7 mouse cellular contexts compared by ENCODE assay signal in the genomic region with DNA sequence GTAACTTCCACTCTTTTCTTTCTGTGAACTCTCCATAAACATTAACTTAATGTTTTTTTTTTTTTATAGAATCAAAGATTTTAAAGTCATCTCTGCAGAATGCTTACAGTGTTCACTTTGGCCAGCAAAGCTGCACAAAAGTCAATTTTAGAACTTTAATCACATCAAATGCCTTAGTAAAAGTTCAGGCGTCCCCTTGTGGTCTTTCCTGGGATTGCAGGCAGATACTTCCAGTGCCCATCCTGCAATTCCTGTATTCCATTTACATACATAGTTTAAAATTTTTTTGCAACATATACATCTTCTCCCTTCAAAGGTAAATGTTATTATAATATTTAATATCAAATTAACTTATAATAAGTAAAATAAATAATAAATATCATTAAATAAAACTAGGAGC.
A peak's percentile ranks its signal among the peaks of the same experiment; 100 is the strongest.
DNase-seq lines count a peak whose midpoint lies in the region; ATAC-seq and TF ChIP-seq lines count a peak whose summit lies in the region.

No protein-coding gene starts in this region.

- no peak overlapping the region for H3K4me3 ChIP-seq in hindbrain, embryonic 14.5 days (replicated peaks; ENCODE audit: low read length)
- no peak overlapping the region for H3K4me3 ChIP-seq in hindbrain, embryonic 13.5 days
- H3K4me3 ChIP-seq in CH12.LX (replicated peaks in 1 of 3; ENCODE audit: low read depth in 2 of 3, low read length in 2 of 3, poor library complexity in 1 of 3): no peak overlapping the region

- in situ Hi-C loops in CH12.LX (cut with MboI; ENCODE audit: low pct_ligation_motif_present, low pct_unique_long_range_greater_than_20kb, low sequenced_read_pairs): loop anchor here (25.0 kb wide), 1 partner anchor 485 kb away; no protein-coding TSS in a partner anchor

- no peak for ATAC-seq in hindbrain, embryonic 14.5 days (ENCODE audit: low FRiP score)
- no peak for ATAC-seq in hindbrain, embryonic 13.5 days (ENCODE audit: low FRiP score)
- peak; percentile 60; the same call in 1 of the 2 replicates for ATAC-seq in common myeloid progenitor, adult 5-6 weeks (replicated peaks; ENCODE audit: low read depth, poor library complexity, severe bottlenecking)

- WGBS in hindbrain, embryonic 14.5 days: 0% methylated on average over 1 of the region's 1 CpGs
- WGBS in hindbrain, embryonic 13.5 days: 0% methylated on average over 1 of the region's 1 CpGs

- peak; percentile 78 to 98 for TF ChIP-seq CTCF in CH12.LX (conservative IDR thresholded peaks at IDR 0.05 in 1 of 2, IDR thresholded peaks at IDR 0.05 in 1 of 2; ENCODE audit: low read depth in 2 of 2, low read length in 2 of 2)

- no peak for TF ChIP-seq POLR2A in CH12.LX (IDR thresholded peaks at IDR 0.05; ENCODE audit: low read depth, low read length)

- no peak overlapping the region for H3K27ac ChIP-seq in hindbrain, embryonic 14.5 days
- H3K27ac ChIP-seq in hindbrain, embryonic 13.5 days: no peak overlapping the region
- H3K27ac ChIP-seq in CH12.LX (ENCODE audit: insufficient read depth, low read depth): no peak overlapping the region

- no peak overlapping the region for H3K9ac ChIP-seq in hindbrain, embryonic 14.5 days
- H3K9ac ChIP-seq in hindbrain, embryonic 13.5 days: no peak overlapping the region
- no peak overlapping the region for H3K9ac ChIP-seq in CH12.LX (ENCODE audit: insufficient read depth, low read depth)

- dilution Hi-C loops in CH12.LX (cut with MboI; ENCODE audit: extremely low pct_ligation_motif_present, extremely low pct_unique_long_range_greater_than_20kb, low sequenced_read_pairs): no loop called here

- H3K36me3 ChIP-seq in hindbrain, embryonic 14.5 days (replicated peaks; ENCODE audit: control insufficient read depth, insufficient read depth): no peaks in the 10 kb centered on the region
- no peaks in the 10 kb centered on the region for H3K36me3 ChIP-seq in hindbrain, embryonic 13.5 days
- no peaks in the 10 kb centered on the region for H3K36me3 ChIP-seq in CH12.LX (replicated peaks in 1 of 2; ENCODE audit: control insufficient read depth in 1 of 2, insufficient read depth in 1 of 2, low read length in 1 of 2)

- H3K4me1 ChIP-seq in hindbrain, embryonic 14.5 days (replicated peaks; ENCODE audit: control insufficient read depth, insufficient read depth, low read length): no peaks in the 10 kb centered on the region
- H3K4me1 ChIP-seq in hindbrain, embryonic 13.5 days (replicated peaks): no peaks in the 10 kb centered on the region
- peaks cover 0 to 4% of the 10 kb centered on the region in 2 experiments; a peak in 1 of 4 replicates for H3K4me1 ChIP-seq in CH12.LX (ENCODE audit: control insufficient read depth in 1 of 2, insufficient read depth in 2 of 2)

- peak; percentile 74 for DNase-seq in hindbrain, embryonic 14.5 days (ENCODE audit: low spot score)
- DNase-seq in 416B (ENCODE audit: low read depth) (peak; percentile 56), CH12.LX (ENCODE audit: extremely low read depth) (peak; percentile 34)
- peak; percentile 26 to 47 for DNase-seq in left cerebral cortex, postnatal 10 days (ENCODE audit: extremely low spot score in 1 of 2, low spot score in 2 of 2)
- peak; percentile 78 for DNase-seq in right cerebral cortex, postnatal 4 days

- no peak for TF ChIP-seq EP300 in CH12.LX (IDR thresholded peaks at IDR 0.05; ENCODE audit: low read length)

- no peak overlapping the region for H3K4me2 ChIP-seq in hindbrain, embryonic 14.5 days (replicated peaks)
- no peak overlapping the region for H3K4me2 ChIP-seq in hindbrain, embryonic 13.5 days
- H3K4me2 ChIP-seq in CH12.LX (ENCODE audit: insufficient read depth, low read depth, poor library complexity, severe bottlenecking): no peak overlapping the region

- H3K27me3 ChIP-seq in hindbrain, embryonic 14.5 days (ENCODE audit: control insufficient read depth, insufficient read depth, low read length): no peaks in the 10 kb centered on the region
- H3K27me3 ChIP-seq in hindbrain, embryonic 13.5 days: no peaks in the 10 kb centered on the region
- no peaks in the 10 kb centered on the region for H3K27me3 ChIP-seq in CH12.LX (replicated peaks)

- peak; percentile 64 for TF ChIP-seq RAD21 in CH12.LX (IDR thresholded peaks at IDR 0.05; ENCODE audit: low read depth, low read length)

- intact Hi-C loops in left cerebral cortex, postnatal 10 days (cut with DNase I): loop anchor here (1.0 to 10.0 kb wide), 2 partner anchors 105 to 483 kb away; no protein-coding TSS in a partner anchor

- H3K9me3 ChIP-seq in hindbrain, embryonic 14.5 days (ENCODE audit: control insufficient read depth, low read length): no peaks in the 10 kb centered on the region
- H3K9me3 ChIP-seq in hindbrain, embryonic 13.5 days: no peaks in the 10 kb centered on the region
- H3K9me3 ChIP-seq in CH12.LX (replicated peaks; ENCODE audit: low read length): no peaks in the 10 kb centered on the region

- no peaks in the 10 kb centered on the region for H3K79me2 ChIP-seq in CH12.LX (replicated peaks; ENCODE audit: control insufficient read depth, extremely low read depth, insufficient read depth, poor library complexity, severe bottlenecking)

TF ChIP-seq in CH12.LX, 34 proteins besides CTCF, POLR2A, EP300 and RAD21:
- no peak for TF ChIP-seq MAX (IDR thresholded peaks at IDR 0.05; ENCODE audit: low read length)
- peak; percentile 83 for TF ChIP-seq SMC3 (IDR thresholded peaks at IDR 0.05; ENCODE audit: low read depth, low read length)
